Mouse (Mus musculus) liver, adult 2 months (tissue): ENCODE measurements around the gene 3110009E18Rik.

Experiments used
- CTCF ChIP-seq: fragments of 200-500 bp; IDR thresholded peaks from 2 replicates; pipeline ENCODE4 v1.5.1; 2011; ENCODE audit warnings: low read depth, low read length, control low read depth
- POLR2A ChIP-seq: fragments of 200-500 bp; IDR thresholded peaks from 2 replicates; pipeline ENCODE4 v1.6.1; 2011; ENCODE audit warnings: low read length, control low read depth; ENCODE audit not compliant: insufficient read depth; ENCODE audit errors: extremely low read depth

DNA sequence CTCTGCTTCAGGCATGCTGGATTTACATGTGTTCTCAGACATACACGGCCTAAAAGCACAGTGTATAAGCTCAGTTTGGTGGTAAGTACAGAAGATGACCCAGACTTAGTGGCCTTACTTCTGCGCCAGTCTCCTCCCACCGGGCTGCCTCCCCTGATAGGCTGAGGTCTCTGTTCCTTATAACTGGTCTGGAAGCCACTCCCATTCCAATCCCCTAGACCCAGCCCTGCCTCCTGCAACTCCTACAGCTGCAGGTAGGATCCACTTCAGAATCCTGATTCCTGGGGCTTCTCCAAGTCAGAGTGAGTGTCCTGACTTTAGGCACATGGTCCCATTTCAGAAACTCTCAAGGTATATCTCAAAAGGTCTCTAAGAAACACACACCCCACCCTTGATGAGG lies 35.3 kb upstream of the 3110009E18Rik start:
- no peak for TF ChIP-seq CTCF
- no peak for TF ChIP-seq POLR2A
